Mouse (Mus musculus): ENCODE measurements around the gene Sdc3. TPM values are rescaled to one million over a fixed set of nuclear protein-coding genes. Genes with fewer than 3 reads are reported as not detected.

Sdc3 gene
- 19.0 and 21.6 TPM in 2 replicates for polyA plus RNA-seq (2016; fragmentation: Nextera tagmentation; extraction: Ambion mirVana)

GRCm38 (mm10) chr4:130792376-130793179 lies at the start of gene Sdc3:
Gene Sdc3 (plus strand): TSS chr4:130792537.
- H3K36me3 ChIP-seq, result no peaks in the 10 kb centered on the region
- no peaks in the 10 kb centered on the region for H3K9me3 ChIP-seq
- peak within 1 kb of the TSS; percentile 94 for H3K27ac ChIP-seq
- DNase-seq (ENCODE audit: low spot score), result no peak
- H3K4me3 ChIP-seq, result peak within 1 kb of the TSS; percentile 97
- H3K27me3 ChIP-seq (ENCODE audit: insufficient read depth, poor library complexity, severe bottlenecking), result peaks cover 35% of the 10 kb centered on the region
- H3K4me1 ChIP-seq, result peaks cover 37% of the 10 kb centered on the region
- 6% methylated on average over 95 of the region's 99 CpGs for WGBS

DNA sequence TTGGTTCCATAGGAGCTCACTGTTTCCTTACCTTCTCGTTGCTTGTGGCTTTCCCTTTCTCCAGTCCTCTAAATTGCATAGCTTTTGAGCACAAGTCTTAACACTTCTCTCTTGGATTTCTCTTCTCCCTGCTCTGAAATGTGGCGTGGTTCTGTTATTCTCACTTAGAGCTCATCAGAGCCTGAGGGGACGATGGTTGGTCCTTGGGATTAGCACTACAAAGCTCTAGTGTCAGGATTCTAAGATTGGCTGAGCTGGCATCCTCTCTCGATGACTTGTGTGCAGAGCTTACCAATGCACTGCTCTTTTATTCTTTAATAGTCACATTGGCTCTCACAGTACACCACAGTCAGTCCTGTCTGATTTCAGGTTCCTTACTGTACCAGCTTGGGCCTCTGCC lies 48.3 kb upstream of the Sdc3 start:
- no peaks in the 10 kb centered on the region for H3K4me1 ChIP-seq
- H3K4me3 ChIP-seq, result no peak overlapping the region
- no peak overlapping the region for H3K27ac ChIP-seq
- WGBS, result 90% methylated on average over 4 of the region's 4 CpGs
- H3K27me3 ChIP-seq (ENCODE audit: insufficient read depth, poor library complexity, severe bottlenecking), result no peaks in the 10 kb centered on the region
- H3K36me3 ChIP-seq, result peaks cover 86% of the 10 kb centered on the region
- DNase-seq (ENCODE audit: low spot score), result no peak
- no peaks in the 10 kb centered on the region for H3K9me3 ChIP-seq

DNA sequence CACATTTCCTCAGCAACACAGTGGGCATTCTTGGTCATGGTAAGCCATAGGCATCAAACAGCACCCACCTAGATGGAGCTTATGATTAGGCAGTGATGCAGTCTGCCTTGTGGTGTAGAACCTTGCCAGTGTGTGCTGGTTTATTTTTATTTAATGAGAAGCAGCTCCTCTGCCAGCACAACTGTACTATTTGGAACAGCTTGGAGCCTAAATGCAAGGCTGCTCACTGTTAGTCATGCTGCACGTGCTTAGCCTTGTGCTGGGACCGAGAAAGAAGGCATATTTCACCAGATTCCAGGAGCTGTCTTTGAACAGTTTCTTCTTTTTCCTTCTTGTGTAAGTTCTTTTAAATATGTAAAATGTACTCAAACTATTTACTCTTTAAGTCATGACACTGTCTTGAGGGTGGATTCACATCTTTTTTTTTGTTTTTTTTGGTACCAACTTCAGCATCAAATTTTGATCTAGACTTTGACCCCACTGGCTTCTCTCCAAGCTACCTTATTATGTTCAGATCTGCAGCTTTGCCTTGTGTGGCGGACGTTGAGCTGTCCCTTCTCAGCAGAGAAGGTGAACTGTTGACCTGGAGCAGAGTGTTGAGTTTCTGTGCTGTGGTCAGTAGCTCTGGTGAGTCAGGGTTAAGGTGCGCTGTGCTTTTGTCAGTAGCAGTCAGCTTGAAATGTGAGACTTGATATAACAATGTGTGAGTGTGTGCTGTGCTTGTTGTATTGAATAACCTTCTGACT lies 46.6 kb upstream of the Sdc3 start:
- H3K4me3 ChIP-seq, result no peak overlapping the region
- H3K36me3 ChIP-seq, result peaks cover 99% of the 10 kb centered on the region
- H3K4me1 ChIP-seq, result no peaks in the 10 kb centered on the region
- H3K9me3 ChIP-seq, result no peaks in the 10 kb centered on the region
- no peak overlapping the region for H3K27ac ChIP-seq
- WGBS, result 84% methylated on average over 5 of the region's 5 CpGs
- H3K27me3 ChIP-seq (ENCODE audit: insufficient read depth, poor library complexity, severe bottlenecking), result no peaks in the 10 kb centered on the region
- DNase-seq (ENCODE audit: low spot score), result no peak

GRCm38 (mm10) chr4:130749566-130749965 lies 42.8 kb upstream of the Sdc3 start:
- H3K9me3 ChIP-seq, result no peaks in the 10 kb centered on the region
- WGBS, result 77% methylated on average over 7 of the region's 7 CpGs
- H3K27me3 ChIP-seq (ENCODE audit: insufficient read depth, poor library complexity, severe bottlenecking), result no peaks in the 10 kb centered on the region
- no peak for DNase-seq (ENCODE audit: low spot score)
- H3K27ac ChIP-seq, result no peak overlapping the region
- peaks cover 29% of the 10 kb centered on the region for H3K4me1 ChIP-seq
- H3K4me3 ChIP-seq, result no peak overlapping the region
- peaks cover 100% of the 10 kb centered on the region for H3K36me3 ChIP-seq

DNA sequence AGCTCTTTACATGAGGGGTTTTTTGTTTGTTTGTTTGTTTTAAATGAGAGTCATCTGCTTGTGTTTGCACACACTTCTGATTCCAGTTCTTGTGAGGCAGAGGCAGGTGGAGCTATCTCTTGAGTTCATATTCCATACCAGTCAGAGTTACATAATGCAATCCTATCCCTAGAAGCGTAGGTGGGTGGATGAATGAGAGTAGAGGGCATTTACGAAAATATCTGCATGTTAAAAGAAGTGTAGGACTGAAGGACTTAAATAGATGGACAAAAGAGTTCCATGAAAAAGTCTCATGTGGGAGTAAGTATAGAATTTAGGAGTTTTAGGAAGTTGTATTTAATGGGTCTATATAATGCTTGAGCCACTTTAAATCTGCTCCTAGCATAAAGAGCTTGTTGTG lies 40.4 kb upstream of the Sdc3 start:
- H3K27ac ChIP-seq, result no peak overlapping the region
- H3K9me3 ChIP-seq, result no peaks in the 10 kb centered on the region
- DNase-seq (ENCODE audit: low spot score), result no peak
- no peaks in the 10 kb centered on the region for H3K27me3 ChIP-seq (ENCODE audit: insufficient read depth, poor library complexity, severe bottlenecking)
- no peak overlapping the region for H3K4me3 ChIP-seq
- H3K4me1 ChIP-seq, result peaks cover 35% of the 10 kb centered on the region
- WGBS, result 93% methylated on average over 2 of the region's 2 CpGs
- peaks cover 94% of the 10 kb centered on the region for H3K36me3 ChIP-seq

DNA sequence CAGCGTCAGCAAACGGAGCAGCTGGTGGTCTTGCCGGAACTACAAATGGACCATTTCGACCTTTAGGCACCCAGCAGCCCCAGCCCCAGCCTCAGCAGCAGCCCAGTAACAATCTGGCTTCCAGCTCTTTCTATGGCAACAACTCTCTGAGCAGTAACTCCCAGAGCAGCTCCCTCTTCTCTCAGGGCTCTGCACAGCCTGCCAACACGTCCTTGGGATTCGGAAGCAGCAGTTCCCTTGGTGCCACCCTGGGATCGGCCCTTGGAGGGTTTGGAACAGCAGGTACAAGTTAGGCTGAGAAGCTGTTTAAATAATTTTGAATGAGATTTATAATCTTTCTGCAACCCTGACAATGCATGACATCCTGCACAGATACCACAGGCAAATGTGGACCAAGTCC lies 39.7 kb upstream of the Sdc3 start:
- Histone ChIP-seq H3K27me3 (ENCODE audit: insufficient read depth, poor library complexity, severe bottlenecking) (no peaks in the 10 kb centered on the region), H3K4me1 (peaks cover 35% of the 10 kb centered on the region), H3K27ac (peak overlapping the region; percentile 29; the same call in 1 of the 2 replicates), H3K4me3 (no peak overlapping the region), H3K9me3 (no peaks in the 10 kb centered on the region), H3K36me3 (peaks cover 93% of the 10 kb centered on the region)
- 76% methylated on average over 7 of the region's 7 CpGs for WGBS
- no peak for DNase-seq (ENCODE audit: low spot score)

- no peak for DNase-seq (ENCODE audit: low spot score)
- Histone ChIP-seq H3K4me3 (no peak overlapping the region), H3K36me3 (peaks cover 93% of the 10 kb centered on the region), H3K9me3 (no peaks in the 10 kb centered on the region), H3K4me1 (peaks cover 35% of the 10 kb centered on the region), H3K27ac (peak overlapping the region; percentile 30), H3K27me3 (ENCODE audit: insufficient read depth, poor library complexity, severe bottlenecking) (no peaks in the 10 kb centered on the region)
- WGBS, result 43% methylated on average over 5 of the region's 5 CpGs
Observed at GRCm38 (mm10) chr4:130753755-130754154, 38.6 kb upstream of the Sdc3 start.

DNA sequence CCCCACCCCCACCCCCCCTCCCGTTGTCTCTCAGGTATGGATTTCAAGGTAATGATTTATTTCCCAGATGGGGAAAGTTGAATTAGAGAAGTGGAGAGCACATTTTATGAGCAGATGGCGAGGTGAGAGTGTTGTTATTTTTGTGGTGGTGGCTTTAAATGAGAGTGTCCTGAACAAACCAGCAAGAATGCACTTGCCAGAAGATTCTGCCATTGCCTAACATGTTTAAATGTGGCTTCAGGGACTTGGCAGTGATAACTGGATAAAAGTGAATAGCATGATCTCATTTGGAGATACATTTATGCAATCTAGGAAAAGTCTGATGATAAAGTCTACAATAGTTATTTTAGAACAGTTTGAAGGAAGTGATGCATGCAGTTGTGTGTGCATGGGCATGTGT lies 37.6 kb upstream of the Sdc3 start:
- Histone ChIP-seq H3K27me3 (ENCODE audit: insufficient read depth, poor library complexity, severe bottlenecking) (no peaks in the 10 kb centered on the region), H3K4me3 (no peak overlapping the region), H3K4me1 (peaks cover 35% of the 10 kb centered on the region), H3K9me3 (no peaks in the 10 kb centered on the region), H3K36me3 (peaks cover 93% of the 10 kb centered on the region), H3K27ac (no peak overlapping the region)
- 93% methylated on average over 2 of the region's 2 CpGs for WGBS
- DNase-seq (ENCODE audit: low spot score), result no peak

DNA sequence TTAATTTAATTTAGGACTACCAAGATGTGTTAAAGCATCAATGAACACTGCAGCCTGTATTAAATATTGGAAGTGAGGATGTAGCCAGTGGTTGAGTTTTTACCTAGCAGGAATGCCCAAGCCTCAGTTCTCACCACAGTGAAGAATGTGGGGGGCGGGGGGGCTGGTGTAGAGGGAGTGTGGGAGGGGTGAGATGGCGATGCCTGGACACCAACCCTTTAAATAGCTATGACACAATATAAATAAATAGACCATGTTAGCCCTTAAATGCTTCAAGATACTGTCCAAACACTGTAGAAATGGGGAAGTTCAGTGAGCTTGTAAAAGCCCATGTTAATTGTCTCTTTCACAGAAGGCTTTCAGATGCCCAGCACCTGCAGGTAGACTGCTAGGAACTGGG lies 32.5 kb upstream of the Sdc3 start:
- no peak overlapping the region for H3K27ac ChIP-seq
- H3K36me3 ChIP-seq, result peaks cover 88% of the 10 kb centered on the region

GRCm38 (mm10) chr4:130761809-130762208 lies 30.5 kb upstream of the Sdc3 start:
- Histone ChIP-seq H3K4me1 (no peaks in the 10 kb centered on the region; the same call in 1 of the 2 replicates), H3K27ac (no peak overlapping the region), H3K36me3 (peaks cover 92% of the 10 kb centered on the region), H3K9me3 (no peaks in the 10 kb centered on the region), H3K27me3 (ENCODE audit: insufficient read depth, poor library complexity, severe bottlenecking) (no peaks in the 10 kb centered on the region), H3K4me3 (no peak overlapping the region)
- WGBS, result 79% methylated on average over 5 of the region's 5 CpGs
- no peak for DNase-seq (ENCODE audit: low spot score)

More for the DNA sequence above, 32.5 kb upstream of the Sdc3 start:
- H3K4me1 ChIP-seq, result peaks cover 3% of the 10 kb centered on the region; the same call in 1 of the 2 replicates
- H3K4me3 ChIP-seq, result no peak overlapping the region
- no peak for DNase-seq (ENCODE audit: low spot score)
- WGBS, result 79% methylated on average over 2 of the region's 2 CpGs
- H3K27me3 ChIP-seq (ENCODE audit: insufficient read depth, poor library complexity, severe bottlenecking), result no peaks in the 10 kb centered on the region
- H3K9me3 ChIP-seq, result no peaks in the 10 kb centered on the region

DNA sequence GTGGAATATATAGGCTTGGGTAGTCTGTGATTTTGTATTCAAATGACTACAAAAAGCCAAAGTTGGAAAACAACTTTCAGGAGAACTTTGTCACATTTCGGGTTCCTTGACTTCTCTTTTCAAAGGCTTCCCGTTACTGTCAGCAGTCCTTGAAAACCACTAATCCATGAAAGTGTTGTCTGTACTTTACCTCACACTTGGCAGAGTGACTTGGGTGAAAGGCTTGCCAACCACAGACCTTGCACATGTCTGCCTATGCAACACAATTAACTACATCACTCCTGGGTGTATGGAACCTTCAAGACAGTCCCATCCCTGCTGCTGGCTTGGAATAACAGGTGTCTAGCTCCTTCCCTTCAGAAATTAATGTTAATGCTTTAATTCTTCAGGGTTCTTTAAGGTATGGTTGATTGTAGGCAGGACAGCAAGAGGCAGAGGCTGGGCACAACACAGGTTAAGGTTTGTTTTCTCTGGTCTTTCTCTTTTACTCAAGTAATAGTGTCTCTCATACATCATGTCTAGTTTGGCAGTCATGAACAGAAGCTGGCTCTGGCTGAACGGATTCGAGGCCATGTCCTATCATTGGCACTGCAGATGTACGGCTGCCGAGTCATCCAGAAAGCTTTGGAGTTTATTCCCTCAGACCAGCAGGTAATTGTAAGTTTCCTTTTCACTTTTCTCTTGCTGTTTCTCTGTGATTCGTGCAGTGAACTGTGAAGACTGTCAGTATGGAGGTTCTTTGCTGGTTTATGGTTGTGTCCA lies 26.8 kb upstream of the Sdc3 start:
- H3K4me3 ChIP-seq, result no peak overlapping the region
- H3K27me3 ChIP-seq (ENCODE audit: insufficient read depth, poor library complexity, severe bottlenecking), result no peaks in the 10 kb centered on the region
- H3K27ac ChIP-seq, result no peak overlapping the region
- DNase-seq (ENCODE audit: low spot score), result no peak
- H3K9me3 ChIP-seq, result no peaks in the 10 kb centered on the region
- H3K36me3 ChIP-seq, result peaks cover 92% of the 10 kb centered on the region
- no peaks in the 10 kb centered on the region for H3K4me1 ChIP-seq
- 86% methylated on average over 7 of the region's 7 CpGs for WGBS

DNA sequence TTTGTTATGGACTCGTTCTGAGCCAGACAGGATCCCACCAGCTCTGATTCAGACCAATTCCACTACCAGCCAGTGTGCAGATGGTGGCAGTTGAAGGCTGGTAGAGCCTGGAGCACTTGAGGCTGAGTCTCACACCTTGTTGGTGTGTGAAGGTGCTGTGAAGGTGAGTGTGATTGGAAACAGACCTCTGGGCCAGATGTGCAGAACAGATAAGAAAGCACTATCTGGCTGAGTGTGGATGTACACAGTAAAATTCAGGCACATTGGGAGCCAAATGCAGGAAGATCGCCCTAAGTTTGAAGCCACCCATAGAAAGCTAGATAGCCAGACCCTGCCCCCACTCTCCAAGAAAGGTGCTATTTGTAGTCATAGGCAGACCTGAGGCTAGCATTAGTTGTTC lies 25.9 kb upstream of the Sdc3 start:
- no peak overlapping the region for H3K4me3 ChIP-seq
- H3K27me3 ChIP-seq (ENCODE audit: insufficient read depth, poor library complexity, severe bottlenecking), result no peaks in the 10 kb centered on the region
- no peak overlapping the region for H3K27ac ChIP-seq
- no peaks in the 10 kb centered on the region for H3K9me3 ChIP-seq
- 77% methylated on average over 2 of the region's 2 CpGs for WGBS
- no peak for DNase-seq (ENCODE audit: low spot score)
- H3K4me1 ChIP-seq, result no peaks in the 10 kb centered on the region
- peaks cover 92% of the 10 kb centered on the region for H3K36me3 ChIP-seq

- H3K27ac ChIP-seq, result no peak overlapping the region
- no peak overlapping the region for H3K4me3 ChIP-seq
- H3K27me3 ChIP-seq (ENCODE audit: insufficient read depth, poor library complexity, severe bottlenecking), result no peaks in the 10 kb centered on the region
- H3K4me1 ChIP-seq, result no peaks in the 10 kb centered on the region
- H3K36me3 ChIP-seq, result peaks cover 92% of the 10 kb centered on the region
- DNase-seq (ENCODE audit: low spot score), result no peak
- WGBS, result 88% methylated on average over 4 of the region's 4 CpGs
- no peaks in the 10 kb centered on the region for H3K9me3 ChIP-seq
Observed at GRCm38 (mm10) chr4:130766926-130767325, 25.4 kb upstream of the Sdc3 start.
